In genomic region chr5:66602287-66602820, GRCm38 (mm10) we compare ENCODE assay signal across 12 mouse cellular contexts. TPM values are rescaled to one million over a fixed set of nuclear protein-coding genes. Genes with fewer than 3 reads are reported as not detected.
DNase-seq lines count a peak whose midpoint lies in the region; ATAC-seq and TF ChIP-seq lines count a peak whose summit lies in the region.
"Had no signal": no experiment of that assay in that cellular context is flagged by ENCODE, and none has a peak within 500 bp of the region (broad histone marks: within the 10 kb centered on the region; RNA-seq: fewer than 3 reads in every experiment).

No protein-coding gene starts in this region.

- no peaks in the 10 kb centered on the region for H3K36me3 ChIP-seq in forebrain, embryonic 10.5 days (replicated peaks)
- H3K36me3 ChIP-seq in forebrain, embryonic 13.5 days (ENCODE audit: poor library complexity, severe bottlenecking), result no peaks in the 10 kb centered on the region
- no peaks in the 10 kb centered on the region for H3K36me3 ChIP-seq in CH12.LX (replicated peaks in 1 of 2; ENCODE audit: control insufficient read depth in 1 of 2, insufficient read depth in 1 of 2, low read length in 1 of 2)
- H3K36me3 ChIP-seq: G1E had no signal

- TF ChIP-seq RAD21 in CH12.LX (IDR thresholded peaks at IDR 0.05; ENCODE audit: low read depth, low read length), result no peak

- WGBS in forebrain, embryonic 10.5 days, result 30% methylated on average over 9 of the region's 9 CpGs
- WGBS in forebrain, embryonic 13.5 days, result 27% methylated on average over 9 of the region's 9 CpGs

- dilution Hi-C loops in CH12.LX (cut with MboI; ENCODE audit: extremely low pct_ligation_motif_present, extremely low pct_unique_long_range_greater_than_20kb, low sequenced_read_pairs), result no loop called here

- H3K4me1 ChIP-seq in forebrain, embryonic 10.5 days, result peaks cover 40% of the 10 kb centered on the region
- H3K4me1 ChIP-seq in forebrain, embryonic 13.5 days, result peaks cover 12% of the 10 kb centered on the region
- peaks cover 0 to 15% of the 10 kb centered on the region in 2 experiments; a peak in 2 of 4 replicates for H3K4me1 ChIP-seq in CH12.LX (ENCODE audit: control insufficient read depth in 1 of 2, insufficient read depth in 2 of 2)
- H3K4me1 ChIP-seq: megakaryocyte, embryonic 14.5 days had no signal

- no peak for TF ChIP-seq CTCF in CH12.LX (conservative IDR thresholded peaks at IDR 0.05 in 1 of 2, IDR thresholded peaks at IDR 0.05 in 1 of 2; ENCODE audit: low read depth in 2 of 2, low read length in 2 of 2)

- TF ChIP-seq EP300 in CH12.LX (IDR thresholded peaks at IDR 0.05; ENCODE audit: low read length), result no peak

- no peaks in the 10 kb centered on the region for H3K79me2 ChIP-seq in CH12.LX (replicated peaks; ENCODE audit: control insufficient read depth, extremely low read depth, insufficient read depth, poor library complexity, severe bottlenecking)

- in situ Hi-C loops in CH12.LX (cut with MboI; ENCODE audit: low pct_ligation_motif_present, low pct_unique_long_range_greater_than_20kb, low sequenced_read_pairs), result no loop called here

- no peak for ATAC-seq in forebrain, embryonic 13.5 days
- no peak for ATAC-seq in erythroid progenitor cell, adult 5-6 weeks (replicated peaks; ENCODE audit: low FRiP score, poor library complexity, severe bottlenecking)

- no peaks in the 10 kb centered on the region for H3K27me3 ChIP-seq in forebrain, embryonic 10.5 days (ENCODE audit: poor library complexity, severe bottlenecking)
- no peaks in the 10 kb centered on the region for H3K27me3 ChIP-seq in forebrain, embryonic 13.5 days
- no peaks in the 10 kb centered on the region for H3K27me3 ChIP-seq in CH12.LX (replicated peaks)

- TF ChIP-seq POLR2A in CH12.LX (IDR thresholded peaks at IDR 0.05; ENCODE audit: low read depth, low read length), result no peak

- no peak overlapping the region for H3K27ac ChIP-seq in forebrain, embryonic 10.5 days
- no peak overlapping the region for H3K27ac ChIP-seq in forebrain, embryonic 13.5 days
- H3K27ac ChIP-seq in CH12.LX (ENCODE audit: insufficient read depth, low read depth), result no peak overlapping the region

- no peaks in the 10 kb centered on the region for H3K9me3 ChIP-seq in forebrain, embryonic 10.5 days
- H3K9me3 ChIP-seq in forebrain, embryonic 13.5 days (replicated peaks), result no peaks in the 10 kb centered on the region
- no peaks in the 10 kb centered on the region for H3K9me3 ChIP-seq in CH12.LX (replicated peaks; ENCODE audit: low read length)
- H3K9me3 ChIP-seq: megakaryocyte, embryonic 14.5 days had no signal

- H3K9ac ChIP-seq in forebrain, embryonic 13.5 days, result no peak overlapping the region
- H3K9ac ChIP-seq in CH12.LX (ENCODE audit: insufficient read depth, low read depth), result no peak overlapping the region

- H3K4me2 ChIP-seq in forebrain, embryonic 13.5 days, result no peak overlapping the region
- H3K4me2 ChIP-seq in CH12.LX (ENCODE audit: insufficient read depth, low read depth, poor library complexity, severe bottlenecking), result no peak overlapping the region

- DNase-seq in forebrain, embryonic 10.5 days (ENCODE audit: extremely low spot score, low spot score), result peak; percentile 57
- peak; percentile 58 for DNase-seq in layer of hippocampus, adult 9-11 months
- DNase-seq in layer of hippocampus, adult 18-20 months (ENCODE audit: low spot score in 2 of 2), result no peak
- peak; percentile 49 for DNase-seq in CH12.LX (ENCODE audit: extremely low read depth)
- DNase-seq in kidney, postnatal 4 days, result peak; percentile 68 to 72
- DNase-seq in right cerebral cortex, adult 18-20 months, result no peak
- DNase-seq: cerebellum, postnatal 25 days; right cerebral cortex, postnatal 14 days had no signal

- no peak overlapping the region for H3K4me3 ChIP-seq in forebrain, embryonic 10.5 days
- H3K4me3 ChIP-seq in forebrain, embryonic 13.5 days, result no peak overlapping the region
- H3K4me3 ChIP-seq in CH12.LX (replicated peaks in 1 of 3; ENCODE audit: low read depth in 2 of 3, low read length in 2 of 3, poor library complexity in 1 of 3), result no peak overlapping the region
- H3K4me3 ChIP-seq: megakaryocyte, embryonic 14.5 days had no signal

TF ChIP-seq in CH12.LX, 34 proteins besides CTCF, POLR2A, EP300 and RAD21:
- TF ChIP-seq USF1 (IDR thresholded peaks at IDR 0.05; ENCODE audit: low read depth, low read length) (no peak), MAX (IDR thresholded peaks at IDR 0.05; ENCODE audit: low read length) (no peak), NELFE (IDR thresholded peaks at IDR 0.05; ENCODE audit: low read depth, low read length) (no peak), HCFC1 (IDR thresholded peaks at IDR 0.05; ENCODE audit: low read depth, low read length) (no peak), KAT2A (IDR thresholded peaks at IDR 0.05; ENCODE audit: insufficient replicate concordance, low read length) (no peak), PAX5 (IDR thresholded peaks at IDR 0.05; ENCODE audit: low read length) (no peak), IRF4 (IDR thresholded peaks at IDR 0.05; ENCODE audit: low read depth, low read length) (no peak), ZNF384 (IDR thresholded peaks at IDR 0.05; ENCODE audit: low read depth, low read length) (no peak), UBTF (IDR thresholded peaks at IDR 0.05; ENCODE audit: low read depth, low read length) (no peak), GABPA (IDR thresholded peaks at IDR 0.05; ENCODE audit: insufficient replicate concordance, low read depth, low read length) (no peak), ZKSCAN1 (IDR thresholded peaks at IDR 0.05; ENCODE audit: borderline replicate concordance, low read depth, low read length) (no peak)

RNA-seq across cellular contexts. Expression of gene Apbb2, which starts 16.2 kb away (rescaled TPM):
- polyA plus RNA-seq in forebrain, embryonic 10.5 days (2016; fragmentation: Nextera tagmentation; extraction: Ambion mirVana), result 22.9 and 28.2 TPM in 2 replicates
- polyA plus RNA-seq in forebrain, embryonic 13.5 days (2015; fragmentation: Nextera tagmentation; extraction: Ambion mirVana), result 63.0 and 64.3 TPM in 2 replicates
- 10 to 100 TPM; 55.9 to 59.5 TPM for total RNA-seq in layer of hippocampus, adult 18-20 months (2021)
- total RNA-seq in CH12.LX (2012; rRNA removed) (0.17 and 0.34 TPM in 2 replicates), CH12.LX (2014; rRNA removed) (0.28 and 0.40 TPM in 2 replicates)
- 0.34 and 0.76 TPM in 2 replicates for polyA plus RNA-seq in CH12.LX (2012; ENCODE audit: insufficient read length, low read depth)
- 1.3 and 3.2 TPM in 2 replicates for total RNA-seq in erythroid progenitor cell, adult 5-6 weeks (2015; ENCODE audit: low replicate concordance)
- not detected in 2 replicates for total RNA-seq in erythroid progenitor cell, adult 5-6 weeks (2017; ENCODE audit: low replicate concordance)
- polyA plus RNA-seq: G1E had no signal

Comparison
In these comparisons a context has a peak if more than half of its experiments do, and no peak if none do; other contexts are left out.
1. DNase-seq: peak in forebrain, embryonic 10.5 days (single experiment), layer of hippocampus, adult 9-11 months (single experiment), CH12.LX (single experiment) and kidney, postnatal 4 days (2 of 2); none in layer of hippocampus, adult 18-20 months (0 of 2) and right cerebral cortex, adult 18-20 months (single experiment).
2. RNA of gene Apbb2, which starts 16.2 kb away (total RNA-seq): 55.9 to 59.5 TPM in layer of hippocampus, adult 18-20 months; 1.3 to 3.2 TPM in erythroid progenitor cell, adult 5-6 weeks and 0.17 to 0.40 TPM in CH12.LX; every median in the first group is over 10 times any median in the second.